ENCODE assay signal across 21 mouse cellular contexts in genomic region chr2:93043449-93044157, GRCm38 (mm10). TPM values are rescaled to one million over a fixed set of nuclear protein-coding genes. Genes with fewer than 3 reads are reported as not detected.
DNase-seq lines count a peak whose midpoint lies in the region; ATAC-seq and TF ChIP-seq lines count a peak whose summit lies in the region.
"Had no signal": no experiment of that assay in that cellular context is flagged by ENCODE, and none has a peak within 500 bp of the region (broad histone marks: within the 10 kb centered on the region; RNA-seq: fewer than 3 reads in every experiment).

No protein-coding gene starts in this region.

- H3K4me1 ChIP-seq in heart, embryonic 15.5 days (replicated peaks): peaks cover 72% of the 10 kb centered on the region
- H3K4me1 ChIP-seq in heart, adult 2 months (ENCODE audit: control insufficient read depth, insufficient read depth, low read length): peaks cover 9% of the 10 kb centered on the region
- H3K4me1 ChIP-seq in kidney, postnatal 0 days (replicated peaks; ENCODE audit: insufficient read depth, low read length): peaks cover 30% of the 10 kb centered on the region
- peaks cover 0 to 16% of the 10 kb centered on the region in 2 experiments; a peak in 3 of 4 replicates for H3K4me1 ChIP-seq in MEL (ENCODE audit: control insufficient read depth in 1 of 2, insufficient read depth in 2 of 2, low read length in 2 of 2)
- H3K4me1 ChIP-seq in embryonic facial prominence, embryonic 15.5 days: peaks cover 78% of the 10 kb centered on the region

- TF ChIP-seq CTCF in heart, adult 2 months (IDR thresholded peaks at IDR 0.05): no peak
- TF ChIP-seq CTCF in kidney, postnatal 0 days (IDR thresholded peaks at IDR 0.05; ENCODE audit: low read depth): no peak
- no peak for TF ChIP-seq CTCF in MEL (IDR thresholded peaks at IDR 0.05 in 2 of 3, conservative IDR thresholded peaks at IDR 0.05 in 1 of 3; ENCODE audit: control insufficient read depth in 1 of 3, insufficient read depth in 1 of 3, low read depth in 2 of 3, low read length in 3 of 3, poor library complexity in 1 of 3, severe bottlenecking in 1 of 3)

- intact Hi-C loops in heart, adult 2 months (cut with DNase I): no loop called here

- H3K27me3 ChIP-seq in heart, embryonic 15.5 days: no peaks in the 10 kb centered on the region
- H3K27me3 ChIP-seq in heart, adult 2 months (ENCODE audit: control insufficient read depth, insufficient read depth, low read length): no peaks in the 10 kb centered on the region
- no peaks in the 10 kb centered on the region for H3K27me3 ChIP-seq in kidney, postnatal 0 days (ENCODE audit: insufficient read depth, low read length)
- H3K27me3 ChIP-seq in MEL (ENCODE audit: control insufficient read depth in 1 of 2, insufficient read depth in 2 of 2, low read length in 2 of 2): peaks cover 0 to 1% of the 10 kb centered on the region in 2 experiments; a peak in 1 of 4 replicates
- H3K27me3 ChIP-seq in embryonic facial prominence, embryonic 15.5 days: no peaks in the 10 kb centered on the region
- H3K27me3 ChIP-seq: stomach, embryonic 15.5 days had no signal

- H3K27ac ChIP-seq in heart, embryonic 15.5 days: no peak overlapping the region
- no peak overlapping the region for H3K27ac ChIP-seq in heart, adult 2 months
- no peak overlapping the region for H3K27ac ChIP-seq in kidney, postnatal 0 days
- H3K27ac ChIP-seq in MEL (ENCODE audit: control insufficient read depth, low read depth, low read length): 0 out of 2 replicates have a peak overlapping the region, but pooled peaks have one; percentile 10
- H3K27ac ChIP-seq in embryonic facial prominence, embryonic 15.5 days (replicated peaks): no peak overlapping the region
- H3K27ac ChIP-seq: heart, embryonic 10.5 days; hindbrain, postnatal 0 days; midbrain, embryonic 12.5 days had no signal

- TF ChIP-seq EP300 in heart, adult 2 months (IDR thresholded peaks at IDR 0.05; ENCODE audit: insufficient read depth, low read depth, low read length): no peak
- peak; percentile 17 to 40; a peak in 2 of 4 replicates for TF ChIP-seq EP300 in MEL (IDR thresholded peaks at IDR 0.05; ENCODE audit: low read depth in 1 of 2, low read length in 2 of 2)

- no peaks in the 10 kb centered on the region for H3K79me2 ChIP-seq in heart, adult 2 months (replicated peaks; ENCODE audit: control insufficient read depth, insufficient read depth, low read length)
- peaks cover 9% of the 10 kb centered on the region for H3K79me2 ChIP-seq in MEL (ENCODE audit: control insufficient read depth, insufficient read depth, low read length, poor library complexity)

- WGBS in heart, embryonic 15.5 days: 73% methylated on average over 3 of the region's 3 CpGs
- WGBS in heart, adult 2 months: 72% methylated on average over 3 of the region's 3 CpGs
- 59% methylated on average over 3 of the region's 3 CpGs for WGBS in kidney, postnatal 0 days
- WGBS in embryonic facial prominence, embryonic 15.5 days: 85% methylated on average over 3 of the region's 3 CpGs

- no peak for TF ChIP-seq POLR2A in heart, adult 2 months (IDR thresholded peaks at IDR 0.05; ENCODE audit: insufficient read depth, low read depth, low read length)
- no peak for TF ChIP-seq POLR2A in MEL (IDR thresholded peaks at IDR 0.05; ENCODE audit: control insufficient read depth in 1 of 2, insufficient read depth in 1 of 2, low read depth in 1 of 2, low read length in 2 of 2, poor library complexity in 1 of 2)

- no peaks in the 10 kb centered on the region for H3K9me3 ChIP-seq in heart, embryonic 15.5 days (replicated peaks)
- H3K9me3 ChIP-seq in kidney, postnatal 0 days (replicated peaks; ENCODE audit: low read length): no peaks in the 10 kb centered on the region
- no peaks in the 10 kb centered on the region for H3K9me3 ChIP-seq in MEL (replicated peaks; ENCODE audit: insufficient read depth, low read length)
- H3K9me3 ChIP-seq in embryonic facial prominence, embryonic 15.5 days (replicated peaks): no peaks in the 10 kb centered on the region
- H3K9me3 ChIP-seq: heart, embryonic 10.5 days; midbrain, embryonic 12.5 days; stomach, embryonic 15.5 days had no signal

- H3K4me2 ChIP-seq in heart, embryonic 15.5 days: no peak overlapping the region
- H3K4me2 ChIP-seq in kidney, postnatal 0 days (ENCODE audit: low read length): peak overlapping the region; percentile 87; the same call in 1 of the 2 replicates
- H3K4me2 ChIP-seq in embryonic facial prominence, embryonic 15.5 days (replicated peaks): peak overlapping the region; percentile 71; the same call in 1 of the 2 replicates

- TF ChIP-seq RAD21 in MEL (IDR thresholded peaks at IDR 0.05; ENCODE audit: low read depth, low read length): no peak

- H3K36me3 ChIP-seq in heart, embryonic 15.5 days: no peaks in the 10 kb centered on the region
- no peaks in the 10 kb centered on the region for H3K36me3 ChIP-seq in heart, adult 2 months (ENCODE audit: control insufficient read depth, insufficient read depth, low read length)
- H3K36me3 ChIP-seq in kidney, postnatal 0 days (ENCODE audit: insufficient read depth, low read length): no peaks in the 10 kb centered on the region
- H3K36me3 ChIP-seq in MEL (ENCODE audit: control insufficient read depth in 1 of 2, insufficient read depth in 2 of 2, low read length in 2 of 2): peaks cover 0 to 19% of the 10 kb centered on the region in 2 experiments; a peak in 2 of 4 replicates
- H3K36me3 ChIP-seq in embryonic facial prominence, embryonic 15.5 days: 0 out of 2 replicates have a peak, but pooled peaks cover 5% of the 10 kb centered on the region
- H3K36me3 ChIP-seq: heart, embryonic 10.5 days; midbrain, embryonic 12.5 days; stomach, embryonic 15.5 days had no signal

- ATAC-seq in heart, embryonic 15.5 days (replicated peaks; ENCODE audit: insufficient number of reproducible peaks, insufficient read depth, low FRiP score, low read depth): no peak
- ATAC-seq in kidney, postnatal 0 days (replicated peaks; ENCODE audit: low FRiP score, low read depth): no peak
- ATAC-seq in embryonic facial prominence, embryonic 15.5 days (ENCODE audit: insufficient number of reproducible peaks, low FRiP score, low TSS enrichment, low read depth): no peak
- ATAC-seq: forebrain, embryonic 16.5 days; hindbrain, postnatal 0 days; liver, postnatal 0 days had no signal

- 0 out of 2 replicates have a peak overlapping the region, but pooled peaks have one; percentile 24 for H3K9ac ChIP-seq in heart, embryonic 15.5 days
- no peak overlapping the region for H3K9ac ChIP-seq in heart, adult 2 months (ENCODE audit: low read depth, low read length)
- no peak overlapping the region for H3K9ac ChIP-seq in kidney, postnatal 0 days (ENCODE audit: low read depth, low read length)
- H3K9ac ChIP-seq in MEL (ENCODE audit: control insufficient read depth, low read depth, low read length, poor library complexity, severe bottlenecking): no peak overlapping the region
- H3K9ac ChIP-seq in embryonic facial prominence, embryonic 15.5 days: no peak overlapping the region
- H3K9ac ChIP-seq: liver, postnatal 0 days; midbrain, embryonic 12.5 days; stomach, embryonic 15.5 days had no signal

- no peak for DNase-seq in heart, adult 2 months
- no peak for DNase-seq in kidney, postnatal 0 days (ENCODE audit: low spot score)
- no peak for DNase-seq in kidney, adult 8-10 months
- peak; percentile 40 for DNase-seq in MEL (ENCODE audit: low read depth, low spot score)
- no peak for DNase-seq in lung, postnatal 4 days
- no peak for DNase-seq in ovary, adult 18-20 months (ENCODE audit: low spot score)
- DNase-seq: adrenal gland, postnatal 25 days; cerebellum, adult 2 months; gastrocnemius, postnatal 25 days; kidney, adult 18-20 months; layer of hippocampus, postnatal 36 days; liver, postnatal 0 days; retina, postnatal 1 day had no signal

- H3K4me3 ChIP-seq in heart, embryonic 15.5 days: no peak overlapping the region
- no peak overlapping the region for H3K4me3 ChIP-seq in heart, adult 2 months
- no peak overlapping the region for H3K4me3 ChIP-seq in kidney, postnatal 0 days (replicated peaks; ENCODE audit: low read depth, low read length)
- H3K4me3 ChIP-seq in MEL (ENCODE audit: control insufficient read depth in 1 of 2, insufficient read depth in 1 of 2, low read depth in 2 of 2, low read length in 2 of 2): no peak overlapping the region
- no peak overlapping the region for H3K4me3 ChIP-seq in embryonic facial prominence, embryonic 15.5 days (replicated peaks)
- H3K4me3 ChIP-seq: myocyte; stomach, embryonic 15.5 days had no signal

TF ChIP-seq in MEL, 35 proteins besides CTCF, POLR2A, EP300 and RAD21:
- TF ChIP-seq TCF12 (IDR thresholded peaks at IDR 0.05; ENCODE audit: low read depth, low read length) (0 out of 2 replicates have a peak, but pooled peaks have one; percentile 22), SIN3A (IDR thresholded peaks at IDR 0.05; ENCODE audit: low read length) (no peak), MXI1 (IDR thresholded peaks at IDR 0.05; ENCODE audit: low read depth, low read length) (no peak), TAL1 (IDR thresholded peaks at IDR 0.05; ENCODE audit: low read length) (peak; percentile 60), GATA1 (IDR thresholded peaks at IDR 0.05; ENCODE audit: low read depth, low read length) (0 out of 2 replicates have a peak, but pooled peaks have one; percentile 14), MYB (IDR thresholded peaks at IDR 0.05; ENCODE audit: low read depth, low read length) (no peak), ETS1 (IDR thresholded peaks at IDR 0.05; ENCODE audit: low read depth, low read length) (no peak)
TF ChIP-seq in MEL: peak in this region for 3.

RNA-seq across cellular contexts. Expression of gene Prdm11, which starts 2.4 kb away (rescaled TPM):
- polyA plus RNA-seq in heart, embryonic 15.5 days (2015; fragmentation: Nextera tagmentation; extraction: Ambion mirVana): 4.7 and 5.7 TPM in 2 replicates
- total RNA-seq in heart, adult 2 months (2021): 1 to 10 TPM; 7.9 to 9.5 TPM
- polyA plus RNA-seq in heart, adult 2 months (2012; rRNA removed): 4.4 and 6.1 TPM in 2 replicates
- 3.7 and 4.9 TPM in 2 replicates for polyA plus RNA-seq in kidney, postnatal 0 days (2015; fragmentation: Nextera tagmentation; extraction: Ambion mirVana)
- 5.5 and 5.6 TPM in 2 replicates for total RNA-seq in MEL (2012; rRNA removed)
- polyA plus RNA-seq in MEL (2012; ENCODE audit: insufficient read depth in 1 of 2, insufficient read length in 2 of 2, low read depth in 1 of 2, low replicate concordance in 2 of 2, missing spikeins in 1 of 2): 1 to 10 TPM in 1 of 2 experiments, not detected in 1; 9.2 TPM
- polyA plus RNA-seq in embryonic facial prominence, embryonic 15.5 days (2015; fragmentation: Nextera tagmentation; extraction: Ambion mirVana): 12.0 and 12.1 TPM in 2 replicates
